Mouse (Mus musculus): ENCODE measurements around the gene Cul1.

Cul1 gene

DNA sequence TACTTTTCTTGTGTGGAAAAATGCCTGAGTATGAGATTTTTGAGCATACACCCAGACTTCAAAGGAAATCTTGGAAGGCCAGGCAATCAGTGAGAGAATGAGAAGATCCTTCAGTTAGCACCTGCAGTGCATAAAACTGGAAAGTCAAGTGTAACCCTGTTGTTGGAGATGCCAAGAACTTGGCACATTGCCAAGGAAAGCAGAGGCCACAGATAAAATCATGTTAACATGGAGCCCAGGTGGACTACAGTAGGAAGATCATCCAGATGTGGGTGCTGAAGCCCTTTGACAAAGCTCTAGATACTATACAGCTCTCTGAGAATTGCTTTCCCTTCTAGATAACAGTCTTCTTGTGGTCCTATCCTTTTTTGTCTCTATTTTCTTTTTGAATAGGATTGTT lies 19.2 kb downstream of the Cul1 start:
- no peak for DNase-seq (ENCODE audit: low spot score)

DNA sequence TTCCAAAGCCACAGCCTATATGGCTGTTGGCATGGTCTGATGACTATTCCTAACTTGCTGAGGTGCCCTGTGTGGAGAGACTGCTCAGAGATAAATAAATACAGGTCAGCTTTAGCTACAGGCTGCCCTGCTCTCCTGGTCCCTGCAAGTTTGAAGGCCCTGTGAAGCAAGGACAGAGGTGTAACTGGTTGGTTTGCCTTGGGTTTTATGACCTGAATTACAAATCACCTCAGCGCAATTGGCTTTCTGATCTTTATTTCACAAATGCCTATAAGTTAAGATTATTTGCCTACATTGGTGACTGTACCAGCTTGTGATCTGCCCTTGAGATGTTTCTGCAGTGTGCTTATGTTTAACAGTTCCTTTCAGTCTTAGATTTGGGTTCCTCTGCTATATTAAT lies 28.8 kb downstream of the Cul1 start:
- DNase-seq (ENCODE audit: low spot score), result no peak

DNA sequence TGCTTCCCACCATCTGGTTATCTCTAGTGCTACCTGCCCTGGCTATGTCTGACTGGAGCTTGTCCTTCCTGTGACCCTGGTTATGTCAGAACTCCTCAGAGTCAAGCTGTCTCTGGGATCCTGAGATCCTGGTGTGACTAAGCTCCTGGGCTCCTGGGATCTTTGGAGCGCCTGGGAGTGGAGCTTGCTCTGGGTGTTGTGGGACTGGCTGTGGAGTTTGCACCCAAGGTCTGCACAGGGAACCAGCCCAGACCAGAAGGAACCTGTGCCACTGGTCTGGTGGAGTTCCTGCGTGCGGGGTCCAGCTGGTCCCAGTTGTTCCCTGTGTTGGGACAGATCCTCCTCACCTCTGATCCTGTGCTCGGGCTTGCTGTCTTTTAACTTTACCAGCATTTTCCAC lies 41.4 kb downstream of the Cul1 start:
- peak; percentile 4 for DNase-seq (ENCODE audit: low spot score)

DNA sequence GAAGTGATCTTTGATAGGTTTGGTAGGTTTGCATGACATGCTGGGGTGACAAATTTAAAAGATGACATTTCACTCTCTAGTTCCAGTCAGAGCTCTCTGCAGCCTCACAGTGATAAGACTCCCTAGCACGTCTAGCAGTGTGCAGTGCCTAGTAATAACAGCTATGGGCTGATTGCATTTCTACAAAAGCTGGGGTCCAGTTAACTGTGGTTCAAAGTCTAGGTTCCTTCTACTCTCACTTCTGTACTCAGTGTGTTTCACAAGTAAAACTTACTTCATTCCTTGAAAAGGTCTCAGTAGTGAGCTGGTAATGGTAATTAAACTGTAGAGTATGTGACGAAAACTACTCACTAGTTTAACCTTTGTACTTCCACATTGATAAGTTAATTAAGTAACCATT lies 66.8 kb downstream of the Cul1 start:
- DNase-seq (ENCODE audit: low spot score), result no peak

DNA sequence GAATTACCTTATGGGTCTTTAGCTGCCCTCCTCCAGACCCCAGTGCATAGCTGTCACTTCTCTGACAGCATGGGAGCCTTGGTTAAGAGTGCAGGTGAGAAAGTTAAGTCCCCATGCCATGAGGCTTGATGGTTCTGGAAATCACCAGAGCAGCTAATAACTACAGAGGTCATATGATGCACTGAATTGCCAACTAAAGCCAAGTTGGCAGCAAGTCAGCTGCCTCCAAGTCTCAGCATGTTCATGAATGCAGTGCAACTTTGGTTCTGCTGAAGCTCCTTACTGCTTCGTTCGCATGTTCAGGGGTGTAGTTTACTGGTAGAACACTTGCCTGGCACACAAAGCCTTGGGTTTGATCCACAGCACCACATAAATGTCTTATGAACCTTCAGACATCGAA lies 69.2 kb downstream of the Cul1 start:
- DNase-seq (ENCODE audit: low spot score), result no peak

DNA sequence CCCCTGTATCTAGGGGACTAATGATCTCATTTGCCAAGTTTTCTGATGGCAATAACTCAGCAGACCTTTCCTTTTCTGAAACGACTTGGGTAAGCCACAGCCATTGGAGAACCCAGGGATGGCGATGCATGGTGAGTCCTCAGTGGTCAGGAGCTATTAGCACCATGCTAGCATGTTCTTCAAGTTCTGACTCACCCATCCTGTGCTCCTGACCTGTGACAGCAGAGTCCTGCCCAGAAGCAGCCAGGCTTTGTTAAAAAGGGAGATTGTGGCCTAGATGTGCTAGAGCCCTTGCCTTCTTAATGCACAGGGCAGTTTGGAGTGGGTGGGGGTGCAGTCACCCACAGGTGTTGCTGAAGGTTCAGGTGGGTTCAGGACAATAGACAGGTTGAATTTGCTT lies 71.8 kb downstream of the Cul1 start:
- no peak for DNase-seq (ENCODE audit: low spot score)

DNA sequence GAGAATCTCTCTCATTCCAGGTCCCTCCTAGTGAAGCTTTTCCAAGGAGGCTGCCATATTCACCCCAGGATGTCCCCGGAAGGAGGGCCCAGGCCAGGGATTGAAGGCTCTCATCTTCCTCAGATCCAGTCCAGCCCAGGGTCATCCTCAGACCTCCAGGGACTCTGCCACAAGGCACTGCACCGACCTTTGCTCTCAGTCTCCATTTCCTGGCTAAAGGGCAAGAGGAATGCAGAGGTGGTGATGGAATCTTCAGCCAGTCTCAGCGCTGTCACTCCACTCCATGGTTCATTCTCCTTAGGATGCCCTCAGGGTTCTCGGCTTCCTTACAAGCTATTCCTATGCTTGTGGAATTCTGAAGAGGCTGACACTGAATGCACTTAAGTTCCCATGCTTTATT lies 73.2 kb downstream of the Cul1 start:
- no peak for DNase-seq (ENCODE audit: low spot score)

DNA sequence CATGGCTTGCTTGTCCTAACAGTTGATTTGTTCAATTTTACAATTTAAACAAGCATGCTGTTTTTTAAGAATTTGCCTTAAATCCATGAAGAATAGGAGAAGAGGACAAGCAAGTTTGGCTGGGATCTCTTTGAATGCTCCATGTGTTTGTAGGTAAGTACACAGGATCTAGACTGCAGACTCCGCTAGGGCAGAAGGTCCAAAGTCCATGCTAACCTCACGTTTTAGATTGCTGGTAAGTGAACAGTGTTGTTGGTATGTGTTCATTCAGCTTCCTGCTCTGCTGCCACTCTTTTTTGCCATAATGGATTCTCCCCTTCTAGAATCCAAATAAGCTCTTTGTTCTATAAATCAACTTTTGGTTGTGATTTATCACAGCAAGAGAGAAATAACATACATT lies 73.9 kb downstream of the Cul1 start:
- no peak for DNase-seq (ENCODE audit: low spot score)

DNA sequence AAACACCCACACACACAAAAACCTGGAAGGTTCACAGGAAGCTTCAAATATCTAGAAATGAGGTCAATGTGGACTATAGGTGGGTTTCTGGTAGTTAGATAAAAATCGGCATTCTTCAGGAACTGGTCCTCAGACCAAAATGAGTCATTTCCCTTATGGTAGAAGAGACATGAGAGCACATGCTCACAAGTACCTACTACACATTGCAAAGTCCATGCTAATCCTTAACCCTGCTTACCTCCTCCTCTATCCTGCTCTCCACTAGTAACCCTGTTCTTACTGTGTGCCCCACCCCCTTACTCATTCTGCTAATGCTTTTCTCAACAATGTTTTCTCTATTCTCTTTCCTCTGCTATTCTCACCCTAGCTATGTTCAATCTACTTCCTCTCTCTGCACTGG lies 74.5 kb downstream of the Cul1 start:
- no peak for DNase-seq (ENCODE audit: low spot score)

DNA sequence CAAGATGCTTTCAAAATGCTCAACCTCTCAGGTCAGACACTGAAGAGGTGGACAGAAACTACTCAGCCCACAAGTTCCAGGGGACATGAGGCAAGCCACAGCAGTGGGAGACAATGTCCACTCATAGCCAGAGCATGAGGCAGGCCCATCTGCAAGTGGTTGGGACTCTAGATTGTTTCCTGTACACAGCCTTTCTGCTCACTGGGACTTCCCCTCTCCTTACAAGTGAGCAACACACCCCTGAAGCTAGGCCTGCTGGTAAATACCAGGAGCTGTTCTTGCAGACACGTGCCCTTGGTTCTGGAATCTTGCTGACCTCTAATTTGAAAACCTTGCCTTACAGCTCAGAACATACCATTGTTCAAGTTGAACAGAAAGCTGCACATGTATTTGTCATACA lies 79.3 kb downstream of the Cul1 start:
- no peak for DNase-seq (ENCODE audit: low spot score)

DNA sequence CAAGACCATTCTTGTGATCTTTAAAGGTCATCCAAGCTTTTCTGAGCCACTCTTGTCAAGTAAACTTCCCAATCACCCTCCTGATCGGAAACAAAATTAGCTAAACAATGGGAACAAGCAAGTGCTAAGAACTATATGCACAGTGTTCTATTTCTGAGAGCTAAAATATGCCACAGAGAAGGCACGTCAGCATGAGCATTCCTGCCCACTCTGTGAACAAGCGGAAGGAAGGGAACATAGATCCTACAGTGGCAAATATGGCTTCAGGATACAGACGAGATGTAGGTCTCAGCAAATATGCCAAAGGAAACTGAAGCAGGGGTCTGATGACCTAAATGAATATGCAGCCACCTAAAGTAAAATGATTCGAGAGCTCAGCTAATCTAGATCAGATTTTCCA lies 82.1 kb downstream of the Cul1 start:
- DNase-seq (ENCODE audit: low spot score), result no peak

DNA sequence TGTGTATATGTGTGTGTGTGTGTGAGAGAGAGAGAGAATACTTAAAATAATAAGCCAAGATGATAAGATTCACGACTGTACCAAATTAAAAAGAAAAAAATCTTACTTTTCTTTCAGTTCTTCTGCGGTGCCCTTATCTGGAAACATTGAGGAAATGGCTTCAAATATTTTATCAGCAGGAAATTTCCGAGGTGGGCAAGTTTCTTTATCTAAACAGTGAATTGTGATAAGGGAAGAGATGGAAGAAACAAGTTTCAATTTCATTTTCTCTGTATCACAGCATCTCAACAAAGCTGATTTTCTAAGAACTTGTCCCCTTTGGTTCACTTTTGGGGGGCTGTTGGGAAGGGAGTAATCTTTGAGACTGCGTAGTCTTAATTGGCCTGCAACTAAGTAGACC lies 99.1 kb downstream of the Cul1 start:
- no peak for DNase-seq (ENCODE audit: low spot score)

DNA sequence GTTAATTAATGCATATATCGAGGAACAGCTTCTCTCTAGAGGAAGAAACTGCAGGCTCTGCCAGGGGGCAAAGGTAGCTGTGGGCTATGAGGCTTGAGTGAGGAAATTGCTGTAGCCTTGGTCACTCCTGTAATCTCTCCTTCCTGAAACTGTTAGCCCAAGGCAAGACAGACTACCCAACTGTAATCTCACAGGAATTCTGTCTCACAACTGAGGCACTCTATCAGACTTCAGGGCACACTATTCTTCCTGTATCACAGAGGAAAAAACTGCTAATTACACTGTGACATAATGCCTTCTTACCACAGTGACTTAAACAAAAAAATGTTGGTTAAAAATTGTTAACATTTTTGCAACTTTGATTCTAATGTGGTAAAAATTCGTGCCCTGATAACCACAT lies 106.1 kb downstream of the Cul1 start:
- no peak for DNase-seq (ENCODE audit: low spot score)

DNA sequence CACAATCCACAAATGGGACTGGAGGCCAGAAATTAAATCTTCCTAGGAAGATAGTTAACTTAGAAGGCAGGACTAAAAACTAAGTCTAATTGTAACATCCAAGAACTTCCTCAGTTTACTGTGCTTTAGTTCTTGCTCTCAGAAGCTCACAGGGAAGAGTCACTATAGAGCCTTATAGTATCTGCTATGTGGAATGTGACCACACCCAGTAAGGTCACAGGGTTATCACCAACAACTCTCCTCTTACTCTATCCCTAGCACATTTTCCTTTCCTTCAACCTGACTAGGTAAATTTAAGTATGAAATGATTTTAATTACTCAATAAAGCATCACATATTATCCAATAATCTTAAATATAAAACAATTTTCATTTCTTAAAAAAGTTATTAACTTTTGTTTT lies 107.2 kb downstream of the Cul1 start:
- no peak for DNase-seq (ENCODE audit: low spot score)

DNA sequence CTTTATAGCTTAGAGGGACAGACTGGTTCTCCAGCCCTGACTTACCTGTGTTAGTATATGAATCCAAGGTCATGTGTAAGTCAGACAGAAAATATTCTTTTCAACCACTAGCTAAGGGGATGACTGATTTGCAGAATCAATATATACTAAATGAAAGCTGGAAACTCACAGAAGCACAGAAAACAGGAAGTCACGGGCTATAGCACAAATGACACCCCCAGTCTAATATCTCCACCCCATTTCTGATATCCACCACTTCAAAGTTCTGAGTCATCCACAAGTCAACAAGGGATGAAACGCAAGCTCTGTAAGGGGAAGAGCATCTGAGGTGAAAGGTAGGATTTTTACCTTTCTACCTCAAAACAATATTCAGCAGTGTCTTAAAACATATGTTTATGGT lies 107.6 kb downstream of the Cul1 start:
- no peak for DNase-seq (ENCODE audit: low spot score)

DNA sequence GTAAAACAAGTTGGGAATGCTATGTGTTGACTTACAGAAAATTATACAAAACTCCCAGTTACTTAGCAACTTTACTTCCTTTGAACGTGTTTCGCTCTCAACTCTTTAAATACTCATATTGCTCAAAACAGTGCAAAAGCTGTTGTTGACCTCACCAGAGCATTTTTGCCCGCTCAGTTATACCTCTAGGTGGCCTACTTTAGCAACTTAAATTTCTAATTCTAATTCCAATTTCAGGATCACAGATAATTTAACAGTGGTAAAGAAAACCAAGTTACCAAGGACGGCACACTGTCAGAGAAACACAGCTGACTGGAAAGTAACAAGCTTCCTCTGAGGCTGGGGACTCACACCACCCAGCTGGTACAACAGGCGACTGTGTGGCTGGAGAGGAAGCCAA lies 108.2 kb downstream of the Cul1 start:
- DNase-seq (ENCODE audit: low spot score), result no peak

DNA sequence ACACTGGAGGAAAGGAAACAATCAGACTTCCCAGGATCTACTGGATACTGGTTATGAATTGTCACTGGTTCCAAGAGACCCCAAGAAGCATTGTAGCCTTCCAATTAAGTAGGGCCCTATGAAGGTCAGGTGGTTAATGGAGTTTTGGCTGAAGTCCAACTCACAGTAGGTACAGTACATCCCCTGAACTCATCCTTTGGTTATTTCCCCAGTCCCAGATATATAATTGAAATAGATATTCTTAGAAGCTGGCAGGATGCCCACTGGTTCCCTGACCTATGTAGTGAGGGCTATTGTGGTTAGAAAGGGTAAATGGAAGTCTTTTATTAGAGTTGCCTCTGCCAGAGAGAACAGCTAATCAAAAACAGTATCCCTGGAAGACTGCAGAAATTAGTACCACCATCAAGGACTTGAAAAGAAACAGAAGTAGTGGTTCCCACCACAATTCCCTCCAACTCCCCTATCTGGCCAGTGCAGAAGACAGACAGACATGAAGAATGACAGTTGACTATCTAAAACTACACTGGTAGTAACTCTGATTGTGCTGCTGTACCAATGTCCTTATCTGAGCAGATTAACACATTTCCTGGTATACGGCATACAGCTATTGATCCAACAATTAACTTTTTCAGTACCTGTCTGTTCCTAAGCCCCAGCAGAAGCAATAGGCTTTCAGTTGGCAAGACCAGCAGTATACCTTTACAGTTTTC lies 112.3 kb downstream of the Cul1 start:
- no peak for DNase-seq (ENCODE audit: low spot score)

DNA sequence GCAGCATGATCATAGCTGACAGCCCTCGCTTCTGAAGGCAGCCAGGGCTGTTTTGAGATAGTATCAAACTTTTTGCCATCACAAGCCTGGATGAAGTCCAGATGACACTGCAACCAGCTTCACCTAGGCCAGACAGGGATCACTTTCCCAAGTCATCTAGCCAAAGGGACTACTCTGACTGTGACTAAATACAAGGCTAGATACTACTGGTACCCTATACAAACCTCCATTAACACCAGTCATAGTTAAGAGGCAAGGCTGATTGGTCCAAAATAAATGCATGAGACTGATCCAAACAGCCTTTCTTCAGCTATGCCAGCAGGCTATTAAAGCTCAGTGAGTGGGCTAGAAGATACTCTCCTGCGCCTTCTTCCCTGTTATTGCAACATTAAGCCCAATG lies 119.7 kb downstream of the Cul1 start:
- DNase-seq (ENCODE audit: low spot score), result no peak

All from ovary, postnatal 36 days (tissue).